Mouse (Mus musculus) spleen, postnatal 36 days (tissue): ENCODE measurements around the gene Smg9.
A peak's percentile ranks its signal among the peaks of the same experiment; 100 is the strongest.
"Not testable (repeated sequence)": the region's sequence is repeated elsewhere in the genome, so short reads cannot be mapped to it uniquely, and the experiment has no call there.

Experiments used
- DNase-seq, 2 experiments: peaks; one replicate each; pipeline ENCODE4 v3.0.0; 2022; ENCODE audit warnings: low spot score in 2 of 2, mixed read lengths in 1 of 2

Smg9 gene

GRCm38 (mm10) chr7:24377091-24377865, 22.1 kb upstream of the Smg9 start:
- DNase-seq, result peak; percentile 81 to 89

- peak in 1 of 2 experiments; percentile 5 for DNase-seq
Measured at GRCm38 (mm10) chr7:24378049-24378701, 21.2 kb upstream of the Smg9 start.

GRCm38 (mm10) chr7:24379934-24380333, 19.5 kb upstream of the Smg9 start:
- peak; percentile 71 to 75 for DNase-seq

GRCm38 (mm10) chr7:24380370-24380769, 19.0 kb upstream of the Smg9 start:
- no peak for DNase-seq

- DNase-seq, result peak in 1 of 2 experiments; percentile 1
Measured at GRCm38 (mm10) chr7:24382730-24383372, 16.6 kb upstream of the Smg9 start.

- peak in 1 of 2 experiments; percentile 1 for DNase-seq
Measured at GRCm38 (mm10) chr7:24384070-24384469, 15.3 kb upstream of the Smg9 start.

GRCm38 (mm10) chr7:24384827-24385226, 14.6 kb upstream of the Smg9 start:
- peak; percentile 58 to 70 for DNase-seq

- DNase-seq, result peak in 1 of 2 experiments; percentile 35
Measured at GRCm38 (mm10) chr7:24387059-24387556, 12.3 kb upstream of the Smg9 start.

- DNase-seq, result no peak
Measured at GRCm38 (mm10) chr7:24389516-24390187, 9.8 kb upstream of the Smg9 start.

- DNase-seq, result no peak
Measured at GRCm38 (mm10) chr7:24390512-24390911, 8.9 kb upstream of the Smg9 start.

GRCm38 (mm10) chr7:24391077-24391476, 8.3 kb upstream of the Smg9 start:
- DNase-seq, result no peak

- no peak for DNase-seq
Measured at GRCm38 (mm10) chr7:24391687-24392086, 7.7 kb upstream of the Smg9 start.

GRCm38 (mm10) chr7:24394054-24394453, 5.4 kb upstream of the Smg9 start:
- DNase-seq, result no peak

GRCm38 (mm10) chr7:24394475-24395161, 4.8 kb upstream of the Smg9 start:
- no peak for DNase-seq

- no peak for DNase-seq
Measured at GRCm38 (mm10) chr7:24396832-24397231, 2.6 kb upstream of the Smg9 start.

GRCm38 (mm10) chr7:24398364-24398913, 980 bp upstream of the Smg9 start:
- no peak for DNase-seq

- DNase-seq, result no peak
Measured at GRCm38 (mm10) chr7:24400082-24400452, 648 bp downstream of the Smg9 start.

- DNase-seq, result not testable (repeated sequence)
Measured at GRCm38 (mm10) chr7:24400489-24400888, 1.1 kb downstream of the Smg9 start.

- DNase-seq, result no peak
Measured at GRCm38 (mm10) chr7:24402851-24403250, 3.4 kb downstream of the Smg9 start.

- no peak for DNase-seq
Measured at GRCm38 (mm10) chr7:24405649-24406048, 6.2 kb downstream of the Smg9 start.
